Mouse (Mus musculus) yolk sac, embryonic 10.5 days (tissue): Measurements from ENCODE around the gene Msto1.
"Not testable (repeated sequence)": the region's sequence is repeated elsewhere in the genome, so short reads cannot be mapped to it uniquely, and the experiment has no call there.

ENCODE experiments used
- DNase-seq: peaks from one replicate; pipeline ENCODE4 v3.0.0-alpha.2; 2017; ENCODE audit warnings: low spot score

Gene Msto1

DNA sequence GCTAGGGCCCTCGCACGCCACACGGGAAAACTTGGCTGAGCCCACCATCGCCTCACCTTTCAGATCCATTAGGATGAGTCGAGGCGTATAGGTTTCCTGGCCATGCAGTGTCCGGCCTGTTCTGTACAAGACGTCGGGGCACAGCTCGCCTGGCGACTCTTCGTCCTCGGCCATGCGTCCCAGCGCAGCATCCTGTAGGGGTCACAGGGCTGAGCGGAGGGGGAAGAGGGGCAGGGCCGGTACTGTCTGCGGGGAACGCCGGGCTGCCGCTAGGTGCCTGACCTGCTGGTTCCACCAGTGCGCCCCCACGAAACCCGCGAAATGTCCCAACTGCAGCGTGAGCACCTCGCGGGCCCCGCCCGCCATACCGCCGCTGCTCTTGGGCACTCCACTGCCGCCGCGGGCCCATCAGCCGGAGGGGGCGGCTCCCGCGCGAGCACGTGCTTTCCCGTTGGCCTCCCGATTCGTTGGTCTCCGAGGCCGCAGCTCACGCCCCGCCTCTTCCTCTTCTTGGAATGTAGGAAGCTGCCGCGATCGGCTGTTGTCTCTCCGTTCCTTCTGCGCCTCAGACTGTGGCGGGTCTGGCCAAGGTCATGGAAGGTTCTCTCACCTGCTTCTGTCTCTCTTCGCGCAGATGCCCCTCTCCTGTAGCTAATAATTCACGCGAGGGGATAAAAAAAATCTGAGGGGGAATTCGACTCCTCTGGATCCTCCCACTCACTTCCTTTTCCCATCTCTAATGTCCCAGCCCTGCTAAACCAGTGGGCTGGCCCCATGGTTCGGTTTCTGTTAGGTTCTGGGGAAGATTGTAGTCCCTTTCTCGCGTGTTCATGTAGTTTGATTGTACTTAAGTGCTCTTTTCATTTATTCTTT lies at the start of gene Msto1:
TSS of gene Msto1 (minus strand) at position 489 of the 873 bp plus-strand sequence.
- peak; percentile 93 for DNase-seq

DNA sequence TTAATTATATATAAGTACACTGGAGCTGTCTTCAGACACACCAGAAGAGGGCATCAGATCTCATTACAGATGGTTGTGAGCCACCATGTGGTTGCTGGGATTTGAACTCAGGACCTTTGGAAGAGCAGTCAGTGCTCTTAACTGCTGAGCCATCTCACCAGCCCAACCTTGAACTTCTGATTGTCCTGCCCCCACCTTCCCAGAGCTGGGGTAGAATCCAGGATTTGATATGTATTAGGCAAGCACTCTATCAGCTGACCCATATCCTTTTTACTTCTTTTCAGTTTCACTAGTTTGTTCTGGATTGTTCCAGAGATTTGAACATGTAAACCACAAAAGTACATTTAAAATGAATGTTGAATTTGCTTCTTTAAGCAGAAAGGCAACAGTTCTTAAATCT lies 49.4 kb upstream of the Msto1 start:
- not testable (repeated sequence) for DNase-seq

DNA sequence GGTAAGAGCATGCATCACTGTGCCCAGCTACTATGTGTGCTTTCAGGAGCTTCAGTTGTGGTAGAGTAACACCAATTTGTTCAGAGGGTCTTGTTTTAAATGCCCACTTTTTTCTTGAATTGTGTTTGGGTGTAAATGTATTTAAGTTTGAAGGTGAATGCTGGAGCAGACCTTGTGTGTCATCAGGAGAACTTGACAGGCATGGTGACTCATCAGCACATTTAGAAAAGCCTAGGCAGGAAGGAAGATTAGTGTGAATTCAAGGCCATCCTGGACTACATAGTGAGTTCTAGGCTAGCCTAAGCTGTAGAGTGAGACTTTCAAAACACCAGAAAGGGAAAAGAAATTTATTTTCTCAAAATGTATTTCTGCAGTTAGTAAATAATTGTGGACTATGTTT lies 39.9 kb upstream of the Msto1 start:
- no peak for DNase-seq

DNA sequence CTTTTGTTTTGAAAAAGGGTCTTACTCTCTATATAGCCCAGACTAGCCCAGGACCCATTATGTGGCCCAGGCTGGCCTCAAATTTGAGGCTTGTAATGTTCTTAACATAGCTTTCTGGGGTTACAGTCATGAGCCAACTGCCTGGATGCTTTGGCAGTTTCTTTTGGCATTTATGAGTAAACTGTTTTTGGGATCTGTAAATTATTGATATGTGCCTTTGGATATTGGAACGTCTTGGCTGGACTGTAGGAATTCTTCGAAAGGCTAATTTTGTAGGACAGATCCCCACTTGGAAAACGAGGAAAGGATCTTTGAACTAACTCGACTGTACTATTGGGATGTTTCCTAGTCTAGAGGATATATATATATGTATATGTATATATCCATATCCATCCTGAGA lies 39.4 kb upstream of the Msto1 start:
- no peak for DNase-seq

DNA sequence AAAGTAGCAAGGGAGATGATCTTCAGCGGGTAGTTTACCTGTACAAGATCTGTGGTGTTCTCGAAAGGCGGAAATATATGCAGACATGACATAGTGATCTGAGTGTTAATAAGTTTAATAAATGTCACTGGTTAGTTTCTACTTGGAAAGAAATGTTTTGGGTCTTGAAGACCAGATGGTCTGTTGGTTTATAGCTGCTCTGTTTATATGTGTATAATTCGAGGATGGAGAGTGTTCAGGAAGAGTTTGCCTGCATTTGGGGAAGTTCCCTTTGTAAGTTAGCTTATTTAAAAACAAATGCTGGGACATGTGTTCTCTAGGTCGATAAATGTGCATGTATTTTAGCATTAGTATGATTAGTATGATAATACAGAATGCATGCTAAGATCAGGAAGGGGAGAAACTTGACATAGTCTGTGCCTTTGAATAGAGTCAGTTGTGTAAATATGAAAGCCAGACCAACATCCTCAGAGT lies 37.6 kb upstream of the Msto1 start:
- no peak for DNase-seq

DNA sequence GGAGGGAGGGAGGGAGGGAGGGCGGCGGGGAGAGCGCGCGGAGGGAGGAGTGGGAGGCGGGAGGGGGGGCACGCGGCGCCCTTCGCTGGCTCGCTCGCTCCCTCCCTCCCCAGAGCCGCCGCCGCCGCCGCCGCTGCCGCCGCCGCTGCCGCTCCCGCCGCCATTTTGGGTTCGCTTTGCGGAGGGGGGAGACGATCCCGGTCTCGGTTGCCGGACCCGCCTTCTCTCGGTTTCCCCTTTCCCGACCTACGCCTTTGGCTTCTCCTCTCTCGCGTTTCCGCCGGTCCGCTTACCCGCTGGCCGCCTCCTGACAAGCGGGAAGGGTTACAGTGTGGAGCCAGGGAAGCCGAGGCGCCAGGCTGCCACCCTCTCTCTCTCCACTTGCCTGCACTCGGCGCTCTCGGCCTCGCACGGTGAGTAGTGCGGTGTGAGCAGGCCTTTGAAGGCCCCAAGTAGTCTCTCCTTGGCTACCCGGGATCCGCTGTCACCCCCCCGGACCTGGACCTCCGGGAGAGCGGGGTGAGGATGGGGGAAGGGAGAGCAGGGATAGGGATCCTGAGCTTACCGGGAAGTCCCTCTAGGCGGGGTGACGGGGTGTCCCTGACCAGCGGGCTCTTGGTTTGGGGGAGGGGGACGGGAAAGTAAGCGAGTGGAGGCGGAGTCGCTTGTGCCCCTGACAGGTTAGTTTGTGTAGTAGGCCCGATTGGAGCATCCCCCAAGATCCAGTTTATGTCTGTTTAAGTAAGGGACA lies 37.0 kb upstream of the Msto1 start, which contains the start of the genes Ash1l and Dap3:
TSS of gene Ash1l (plus strand) at position 47 of the 751 bp plus-strand sequence.
TSS of gene Dap3 (minus strand) at position 606 of the 751 bp plus-strand sequence.
- DNase-seq = peak; percentile 88

DNA sequence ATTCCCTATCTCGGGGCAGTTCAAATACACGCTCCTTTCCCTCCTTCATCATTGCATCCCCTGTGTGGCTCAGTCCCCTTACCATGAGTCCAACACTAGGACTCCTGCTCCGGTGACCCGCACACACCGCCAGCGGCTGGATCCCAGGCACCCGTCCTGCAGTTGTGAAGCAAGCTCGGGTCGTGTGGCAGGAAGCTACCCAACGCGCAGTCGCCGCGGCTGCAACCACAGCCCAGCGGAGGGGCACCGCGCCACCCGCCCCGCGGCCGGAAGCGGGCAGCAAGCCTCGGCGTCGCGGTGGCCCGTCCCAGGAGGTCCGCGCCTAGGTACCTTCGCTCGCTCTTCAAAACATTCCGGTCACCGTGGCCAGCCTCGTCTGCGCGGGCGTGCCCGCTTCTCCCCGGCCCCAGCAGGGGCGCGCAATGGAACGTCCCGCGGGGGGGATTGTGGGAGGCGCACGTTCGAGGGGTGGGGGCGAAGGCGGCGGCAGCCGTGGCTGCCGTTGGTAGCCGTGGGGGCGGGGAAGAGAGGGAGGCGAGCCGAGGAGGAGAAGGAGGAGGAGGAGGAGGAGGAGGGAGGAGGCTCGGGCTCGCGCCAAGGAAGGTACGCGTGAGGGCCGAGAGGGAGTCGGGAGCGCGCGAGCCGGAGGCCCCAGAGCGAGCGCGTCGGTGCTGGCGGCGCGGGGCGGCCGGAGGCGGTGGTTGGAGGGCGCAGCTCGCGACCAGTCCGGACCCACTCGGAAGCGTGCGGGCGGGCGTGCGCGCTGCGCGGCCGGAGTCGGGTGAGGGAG lies 36.2 kb upstream of the Msto1 start:
- DNase-seq = peak; percentile 98

DNA sequence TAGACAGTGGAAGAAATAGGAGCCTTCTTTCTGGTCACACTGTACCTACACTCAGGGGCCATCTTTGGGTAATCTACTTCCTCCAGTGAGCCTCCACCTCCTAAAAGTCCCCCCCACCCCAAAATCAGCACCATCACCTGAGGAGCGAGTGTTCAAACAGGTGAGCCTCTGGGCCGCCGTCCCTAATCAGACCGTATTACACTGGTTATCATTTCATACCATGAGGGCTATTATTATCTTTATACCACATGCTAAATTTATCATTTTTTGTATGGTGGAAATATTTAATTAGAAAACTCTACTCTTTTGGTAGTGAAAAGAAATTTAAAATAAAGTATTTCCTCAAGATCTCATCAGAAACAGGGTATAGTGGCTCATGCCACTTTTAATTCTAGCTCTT lies 30.3 kb upstream of the Msto1 start:
- no peak for DNase-seq

DNA sequence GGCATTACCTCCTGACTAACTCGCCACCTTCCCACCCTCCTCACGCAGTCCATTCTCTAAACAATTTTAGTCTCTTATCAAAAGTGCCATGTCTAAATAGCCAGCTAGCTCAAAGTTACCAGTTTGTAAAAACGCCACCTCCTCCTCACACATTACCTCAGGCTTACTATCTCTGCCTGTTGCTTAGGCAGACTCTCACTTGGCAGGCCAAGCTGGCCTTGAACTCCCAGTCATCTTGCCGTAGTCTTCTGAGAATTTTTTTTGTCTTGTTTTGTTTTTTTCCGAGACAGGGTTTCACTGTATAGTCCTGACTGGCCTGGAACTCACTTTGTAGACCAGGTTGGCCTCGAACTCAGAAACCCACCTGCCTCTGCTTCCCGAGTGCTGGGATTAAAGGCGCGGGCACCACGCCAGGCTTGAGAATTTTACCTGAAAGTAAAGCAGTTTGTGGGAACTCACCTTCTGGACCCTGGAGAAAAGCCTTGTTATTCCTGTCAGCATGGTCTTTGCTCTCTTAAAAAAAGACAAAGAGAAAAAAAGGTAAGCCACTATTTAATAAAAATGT lies 28.6 kb upstream of the Msto1 start:
- no peak for DNase-seq

DNA sequence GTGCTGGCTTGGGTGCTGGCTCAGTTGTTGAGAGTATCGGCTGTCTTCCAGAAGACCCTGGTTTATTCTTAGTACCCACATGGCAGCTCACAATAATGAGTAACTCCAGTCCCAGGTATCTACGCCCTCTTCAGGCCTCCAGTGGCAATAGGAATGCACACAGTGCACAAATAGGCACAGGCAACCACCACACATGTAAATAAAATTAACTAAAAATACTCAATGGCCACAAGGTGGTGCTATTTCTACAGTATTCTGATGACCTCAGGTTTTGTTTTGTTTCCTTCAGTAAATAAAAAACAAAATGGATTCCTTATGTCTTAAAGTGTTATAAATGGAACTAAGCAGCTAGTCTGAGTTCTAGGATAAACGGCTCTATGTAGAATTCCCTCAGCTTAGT lies 25.9 kb upstream of the Msto1 start:
- DNase-seq = no peak

DNA sequence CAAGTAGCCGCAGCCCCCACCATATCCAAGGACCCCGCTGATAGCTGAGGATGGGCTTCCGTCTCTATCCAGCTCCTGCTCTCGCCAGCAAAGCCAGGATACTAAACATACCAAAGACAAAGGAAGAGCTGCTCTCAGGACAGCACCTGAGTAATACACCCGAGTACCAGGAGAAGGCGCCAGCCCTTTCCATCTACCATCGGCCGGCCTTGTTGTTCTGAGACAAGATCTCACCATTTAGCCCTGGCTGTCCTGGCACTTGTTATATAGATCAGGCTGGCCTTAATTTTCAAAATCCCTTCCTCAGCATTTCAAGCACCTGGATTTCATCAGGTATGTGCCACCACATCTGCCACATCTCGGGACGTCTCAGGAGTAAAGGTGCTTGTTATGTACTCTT lies 25.3 kb upstream of the Msto1 start:
- no peak for DNase-seq

DNA sequence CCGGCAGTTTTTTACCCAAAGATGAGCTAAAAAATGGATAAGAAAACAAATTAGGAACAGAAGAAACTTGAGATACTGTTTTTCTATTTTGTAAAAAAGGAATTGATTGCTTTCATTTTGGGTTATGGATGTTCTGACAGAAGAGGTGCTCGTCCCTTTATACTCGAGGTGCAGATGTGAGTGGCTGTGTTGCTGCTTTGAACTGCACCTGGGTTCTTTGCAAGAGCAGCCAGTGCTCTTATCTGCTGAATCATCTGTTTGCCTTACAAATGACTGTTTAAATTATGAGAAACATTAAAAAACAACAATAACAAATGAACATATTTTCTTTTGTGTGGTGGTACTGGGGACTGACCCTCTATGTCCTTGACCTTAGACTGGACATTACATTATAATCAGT lies 15.7 kb upstream of the Msto1 start:
- no peak for DNase-seq

DNA sequence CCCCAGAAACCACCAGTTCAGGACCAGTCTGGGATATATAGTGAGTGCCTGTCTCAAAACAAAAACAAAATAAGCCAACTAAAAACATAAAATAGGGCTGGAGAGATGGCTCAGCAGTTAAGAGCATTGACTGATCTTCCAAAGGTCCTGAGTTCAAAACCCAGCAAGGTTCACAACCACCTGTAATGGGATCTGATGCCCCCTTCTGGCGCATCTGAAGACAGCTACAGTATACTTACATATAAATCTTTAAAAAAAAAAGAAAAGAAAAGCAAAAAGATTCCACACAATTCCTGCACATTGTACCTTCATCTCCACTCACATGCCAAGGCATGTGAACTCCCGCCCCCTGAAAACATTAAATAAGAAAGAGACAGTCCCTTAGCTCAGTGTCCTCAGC lies 11.9 kb upstream of the Msto1 start:
- DNase-seq = no peak

DNA sequence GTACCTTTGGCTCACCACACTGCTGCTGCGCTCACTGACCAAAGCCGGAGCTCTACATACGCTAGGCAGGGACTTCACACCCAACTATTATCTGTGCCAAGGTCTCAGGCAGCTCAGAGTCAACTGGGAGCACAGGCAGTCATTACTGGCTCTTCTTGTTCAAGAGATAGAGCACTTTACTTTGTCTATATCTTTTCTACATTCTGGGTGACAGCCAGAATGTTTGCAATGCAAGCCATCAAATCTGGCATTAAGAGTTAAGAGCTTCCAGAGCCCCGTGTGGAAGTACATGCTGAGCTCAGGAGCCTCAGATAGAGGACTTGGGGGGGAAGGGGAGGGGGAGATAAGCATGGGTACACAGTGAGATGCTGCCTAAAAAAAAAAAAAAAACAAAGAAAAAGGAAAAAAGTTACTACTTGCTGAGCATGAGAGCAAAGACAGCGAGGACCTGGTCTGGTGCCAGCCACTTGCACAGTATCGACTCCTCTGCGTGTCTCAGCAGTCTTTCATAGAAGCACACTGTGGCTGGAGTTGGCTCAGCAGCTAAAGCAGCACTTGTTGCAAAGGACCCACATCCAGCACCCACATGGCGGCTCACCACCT lies 10.3 kb upstream of the Msto1 start:
- no peak for DNase-seq

DNA sequence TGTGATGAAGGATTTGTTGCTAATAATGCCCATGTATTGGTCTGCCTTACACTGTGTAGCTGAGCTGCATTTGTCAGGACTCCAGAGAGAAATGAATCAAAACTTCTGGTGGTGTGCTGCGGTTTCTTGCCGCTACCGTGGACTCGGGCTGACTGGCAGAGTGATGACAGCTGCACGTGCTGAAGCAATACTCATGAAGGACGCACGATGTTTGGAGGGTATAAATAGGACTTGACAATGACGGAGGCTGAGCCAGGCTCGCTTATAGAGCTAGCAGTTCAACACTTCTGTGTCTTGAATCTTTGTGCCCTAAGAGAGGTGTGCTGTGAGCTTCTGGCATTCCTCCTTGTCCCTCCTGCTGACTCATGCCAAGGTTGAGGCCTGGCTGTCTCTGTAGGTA lies 7.6 kb upstream of the Msto1 start:
- no peak for DNase-seq

DNA sequence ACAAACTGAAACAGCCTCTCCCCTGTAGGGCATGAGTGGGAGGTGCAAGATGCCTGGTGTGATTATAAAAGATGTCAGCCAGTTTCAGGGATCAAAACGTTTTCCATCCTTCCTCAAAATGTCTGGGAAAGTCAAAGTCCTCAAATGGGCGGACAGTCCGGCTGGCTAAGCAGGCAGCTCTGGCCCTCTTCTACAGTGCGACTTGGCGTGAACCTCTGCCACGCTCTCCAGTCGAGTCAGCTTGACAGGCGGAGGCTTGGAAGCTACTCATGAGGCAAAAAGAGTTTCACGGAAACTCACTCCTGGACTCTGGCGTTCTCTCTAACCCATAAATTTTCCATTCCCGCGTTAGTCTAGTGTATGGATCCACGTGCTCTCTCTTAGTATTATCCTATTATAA lies 5.2 kb upstream of the Msto1 start:
- no peak for DNase-seq

DNA sequence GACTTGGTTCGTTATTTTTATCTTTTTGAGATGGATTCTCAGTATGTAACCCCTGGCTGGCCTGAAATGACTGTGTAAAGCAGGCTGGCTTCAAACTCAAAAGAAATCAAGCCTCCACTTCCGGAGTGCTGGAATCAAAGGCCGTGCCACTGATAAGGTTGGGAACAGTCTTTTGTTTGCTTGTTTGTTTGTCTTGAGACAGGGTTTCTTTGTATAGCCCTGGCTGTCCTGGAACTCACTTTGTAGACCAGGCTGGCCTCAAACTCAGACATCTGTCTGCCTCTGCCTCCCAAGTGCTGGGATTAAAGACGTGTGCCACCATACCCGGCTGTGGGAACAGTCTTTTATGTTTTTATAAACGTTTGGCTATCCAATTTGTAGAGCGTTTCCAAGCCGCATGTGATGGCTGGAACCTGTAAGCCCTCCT lies 598 bp upstream of the Msto1 start:
- no peak for DNase-seq

DNA sequence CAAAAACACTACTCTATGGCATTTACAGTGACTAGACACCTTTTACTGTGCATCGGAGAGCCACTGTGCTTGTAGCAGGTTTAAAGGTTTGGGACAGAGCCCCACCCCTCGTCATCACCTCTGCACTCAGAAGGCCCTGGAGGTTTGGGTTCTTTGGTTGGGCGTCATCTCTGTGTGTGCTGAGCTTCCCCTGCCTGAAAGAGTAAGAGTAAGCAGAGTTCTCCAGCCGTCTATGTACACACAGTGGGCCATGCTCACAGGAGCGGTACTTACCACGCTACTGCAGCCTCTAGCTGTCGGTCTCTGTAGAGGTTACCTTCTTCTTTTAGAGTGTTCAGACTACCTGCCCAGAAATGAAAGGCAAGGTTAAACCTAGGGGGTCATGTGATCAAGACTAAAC lies 1.2 kb downstream of the Msto1 start:
- no peak for DNase-seq

DNA sequence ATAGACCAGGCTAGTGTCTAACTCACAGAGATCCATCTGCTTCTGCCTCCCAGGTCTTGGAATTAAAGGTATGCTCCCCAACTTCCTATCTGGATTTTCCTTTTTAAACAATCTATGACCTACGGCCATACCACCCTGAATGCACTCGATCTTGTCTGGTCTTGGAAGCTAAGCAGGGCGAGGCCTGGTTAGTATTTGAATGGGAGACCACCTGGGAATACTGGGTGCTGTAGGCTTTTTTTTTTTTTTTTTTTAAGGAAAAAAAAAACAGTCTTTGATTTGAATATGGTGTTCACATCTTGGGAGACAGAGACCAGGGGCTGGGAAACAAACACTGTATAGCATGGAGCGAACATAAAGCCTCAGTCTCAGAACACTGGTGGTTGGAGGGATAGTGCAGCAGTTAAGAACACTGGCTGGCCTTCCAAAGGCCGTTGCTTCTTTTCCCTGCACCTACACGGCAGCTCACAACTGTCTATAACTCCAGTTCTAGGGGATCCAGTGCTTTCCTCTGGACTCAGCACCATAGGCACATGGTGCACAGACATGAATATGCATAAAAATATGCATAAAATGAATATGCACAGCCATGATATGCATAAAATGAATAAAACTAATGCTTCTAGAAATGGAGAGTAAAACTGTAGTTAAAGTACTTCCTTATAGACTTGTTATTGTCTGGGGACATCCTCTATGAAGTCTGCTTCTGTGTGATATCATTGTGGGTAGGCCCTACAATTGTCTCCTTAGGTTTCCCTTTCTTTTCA lies 7.2 kb downstream of the Msto1 start:
- no peak for DNase-seq

DNA sequence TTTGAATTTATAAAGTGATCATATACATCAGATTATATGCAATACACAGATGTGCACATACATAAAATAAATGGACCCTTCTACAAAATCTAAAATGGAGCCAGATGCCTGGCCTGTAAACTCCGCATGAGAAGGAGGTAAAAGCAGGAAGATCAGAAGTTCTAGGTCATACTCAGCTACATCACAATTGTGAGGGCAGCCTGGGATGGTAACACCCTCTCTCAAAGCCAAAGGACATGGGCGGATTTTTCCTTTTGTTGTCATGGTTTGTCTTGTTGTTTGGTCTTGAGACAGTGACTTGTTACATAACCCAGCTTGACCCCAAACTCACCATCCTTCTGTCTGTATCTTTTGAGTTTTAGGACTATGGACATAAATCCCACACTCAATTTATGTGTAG lies 8.1 kb downstream of the Msto1 start:
- no peak for DNase-seq

DNA sequence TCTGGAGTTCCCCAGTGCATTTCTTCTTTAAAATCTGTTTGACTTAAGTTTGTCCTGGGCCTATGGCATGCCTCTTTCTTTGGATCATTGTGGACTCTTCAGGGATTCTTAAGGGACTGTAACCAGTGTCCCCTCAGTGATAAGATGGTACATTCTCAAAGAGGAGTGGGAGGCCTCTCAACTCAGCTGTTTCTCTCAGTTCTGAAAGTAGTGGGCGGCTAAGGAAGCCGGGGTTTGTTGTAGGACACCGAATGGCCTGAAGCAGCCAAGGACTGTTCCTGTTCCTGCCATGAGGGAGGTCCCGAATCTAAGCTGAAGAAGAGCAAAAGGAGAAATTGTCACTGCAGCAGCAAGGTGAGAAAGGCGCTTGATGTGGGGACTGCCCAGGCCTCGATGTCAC lies 8.6 kb downstream of the Msto1 start:
- no peak for DNase-seq
